Mouse (Mus musculus) CH12F3 (cell line): ENCODE results near the gene Gm20388.

ENCODE experiments used
- in situ Hi-C: fragments of 300-500 bp; cut with MboI; formaldehyde crosslinking; loops from 2 replicates; pipeline ENCODE4 v1.14.3; 2020; ENCODE audit warnings: low sequenced_read_pairs

Gm20388 gene

DNA sequence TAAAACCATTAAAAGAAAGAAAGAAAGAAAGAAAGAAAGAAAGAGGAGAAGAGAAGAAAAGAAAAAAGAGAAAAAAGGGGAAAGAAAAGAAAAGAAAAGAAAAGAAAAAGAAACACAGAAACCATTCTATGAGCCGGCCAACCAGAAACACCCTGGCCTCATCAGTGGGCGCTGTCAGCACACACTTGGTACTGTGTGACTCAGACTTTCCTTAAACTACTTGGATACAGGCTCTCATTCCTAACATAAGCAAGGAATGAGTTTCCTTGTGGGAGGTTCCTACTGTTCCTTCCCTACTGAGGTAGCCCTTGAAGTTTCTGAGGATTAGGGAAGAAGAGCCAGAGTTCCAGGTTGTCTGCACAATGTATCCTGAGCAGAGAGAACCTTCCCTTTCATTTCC is 3420.7 kb downstream of the Gm20388 start:
- in situ Hi-C loops = no loop called here

DNA sequence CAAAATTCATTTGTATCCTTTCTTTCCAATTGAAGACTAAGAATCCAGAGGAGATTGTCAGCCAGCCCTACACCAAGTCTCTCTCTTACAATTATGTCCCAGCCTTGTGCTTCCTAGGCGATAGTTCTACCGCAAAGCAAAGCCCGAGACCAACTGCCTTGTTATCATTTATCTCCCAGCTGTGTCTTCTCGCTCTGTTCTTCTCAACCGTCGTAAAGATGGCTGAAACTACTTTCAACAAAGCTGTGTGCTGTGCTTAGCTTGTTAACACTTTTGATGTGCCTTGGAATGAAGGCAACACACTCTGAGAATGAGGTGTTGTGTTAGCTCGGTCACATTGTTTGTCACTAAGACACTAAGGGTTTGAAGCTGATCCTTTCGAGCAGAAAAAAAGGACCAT is 3421.2 kb downstream of the Gm20388 start:
- in situ Hi-C loops = no loop called here

DNA sequence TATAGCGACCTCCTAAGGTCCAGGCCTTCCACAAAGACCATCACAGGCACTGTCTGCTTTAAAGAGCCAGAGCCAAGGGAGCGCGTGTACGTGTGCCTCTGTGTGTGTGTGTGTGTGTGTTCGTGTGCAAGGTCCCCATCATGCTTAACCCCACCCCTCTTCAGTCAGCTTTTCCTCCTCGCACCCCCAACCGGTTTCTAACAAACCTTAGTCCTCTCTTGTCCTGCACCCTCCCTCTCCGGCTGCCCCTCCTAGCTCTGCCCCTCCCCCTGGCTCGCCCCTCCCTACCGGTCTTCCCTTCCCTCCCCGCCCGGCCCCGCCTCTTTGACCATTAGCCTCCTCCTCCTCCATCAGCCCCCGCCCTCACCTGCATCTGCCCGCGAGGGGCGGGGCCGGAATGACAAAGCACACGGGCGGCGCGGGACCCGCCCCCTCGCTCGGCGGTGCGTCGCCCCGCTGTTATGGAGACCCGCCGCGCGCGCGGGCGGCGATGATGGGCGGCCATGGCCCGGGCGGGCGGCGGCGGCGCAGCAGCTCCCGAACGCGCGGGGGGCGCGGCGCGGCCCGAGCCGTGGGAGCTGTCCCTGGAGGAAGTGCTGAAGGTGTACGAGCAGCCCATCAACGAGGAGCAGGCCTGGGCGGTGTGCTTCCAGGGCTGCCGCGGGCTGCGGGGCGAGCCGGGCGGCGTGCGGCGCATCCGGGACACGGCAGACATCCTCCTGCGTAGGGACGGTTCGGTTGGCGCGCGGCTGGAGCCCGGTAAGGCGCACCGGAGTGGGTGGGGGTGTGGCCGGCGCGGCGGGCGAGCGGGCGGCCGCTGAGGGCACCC is 3421.8 kb downstream of the Gm20388 start, which contains the start of gene Spire2:
Gene Spire2, plus strand, starts transcription at position 452 of the 829 bp plus-strand sequence.
- in situ Hi-C loops = no loop called here

DNA sequence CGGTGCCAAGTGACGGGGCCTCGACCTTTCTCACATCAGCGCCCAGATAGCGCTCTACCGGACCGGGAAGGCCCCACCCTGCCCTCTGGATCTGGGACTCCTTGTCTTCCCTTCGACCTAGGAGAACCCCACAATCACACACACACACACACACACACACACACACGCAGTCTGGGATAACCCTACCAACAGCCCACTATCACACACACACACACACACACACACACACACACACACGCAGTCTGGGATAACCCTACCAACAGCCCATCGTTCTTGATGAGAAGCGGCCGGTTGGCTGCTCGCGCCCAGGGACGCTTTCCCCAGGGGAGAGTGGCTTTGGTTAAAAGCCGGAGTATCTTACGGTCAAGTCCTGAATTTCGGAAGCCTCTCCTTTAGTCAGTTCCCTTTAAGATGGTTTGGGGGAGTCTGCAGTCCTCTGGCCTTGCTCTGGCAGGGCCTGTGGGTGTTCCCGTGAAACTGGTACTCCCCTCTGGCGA is 3422.5 kb downstream of the Gm20388 start:
- in situ Hi-C loops = no loop called here

DNA sequence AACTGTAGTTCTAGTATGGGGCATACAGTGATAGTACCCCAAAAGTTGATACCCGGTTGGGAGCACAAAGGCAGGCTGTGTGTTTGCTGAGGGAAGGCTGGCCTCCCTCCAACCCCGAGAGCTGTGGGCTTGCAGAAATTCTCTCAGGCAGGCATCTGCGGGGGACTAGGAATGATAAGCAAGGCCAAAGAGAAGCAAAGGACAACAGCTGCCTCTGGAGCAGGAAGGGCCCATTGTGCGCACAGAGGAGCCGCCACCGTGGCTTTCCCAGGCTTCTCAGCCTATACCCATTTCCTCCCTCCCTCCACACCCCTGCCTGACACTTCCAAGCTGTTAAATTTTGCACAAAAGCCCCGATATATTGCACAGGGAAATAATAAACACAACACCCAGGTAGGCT is 3423.2 kb downstream of the Gm20388 start:
- in situ Hi-C loops = no loop called here

DNA sequence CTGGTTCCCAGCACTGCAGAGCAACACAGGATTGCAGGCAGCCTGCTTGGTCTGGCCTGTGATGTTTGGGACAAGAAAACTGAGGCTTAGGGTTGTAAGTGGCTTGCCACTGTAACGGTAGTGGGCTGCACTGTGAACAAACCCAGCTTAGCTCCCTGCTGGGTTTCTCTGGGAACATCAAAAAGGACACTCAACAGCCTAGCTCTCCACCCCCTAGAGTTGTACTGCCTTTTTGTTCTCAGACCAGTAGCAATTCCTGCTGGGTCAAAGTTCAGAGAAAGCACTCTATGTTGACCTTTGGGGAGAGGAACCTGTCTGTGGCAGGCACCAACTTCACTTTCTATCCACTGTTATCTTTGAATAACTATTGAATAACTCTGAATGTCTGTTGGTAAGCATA is 3423.8 kb downstream of the Gm20388 start:
- in situ Hi-C loops = no loop called here

DNA sequence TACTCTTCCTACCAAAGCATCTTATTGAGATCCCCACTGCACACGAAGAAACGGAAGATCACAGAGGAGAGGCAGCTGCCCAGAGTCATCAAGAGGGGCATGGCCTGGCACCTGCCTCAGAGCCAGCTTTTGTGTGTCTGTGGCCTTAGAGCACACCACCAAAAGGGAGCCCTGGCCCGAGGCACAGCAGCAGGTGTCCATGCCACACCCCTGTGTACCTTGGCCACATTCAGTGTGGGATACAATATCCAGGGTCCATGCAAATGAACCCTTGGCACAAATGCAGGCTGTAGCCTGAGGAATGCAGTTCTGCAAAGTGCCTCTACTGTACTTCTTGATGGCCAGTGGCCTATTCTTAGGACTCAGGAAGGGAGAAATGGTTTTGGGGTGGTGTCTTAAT is 3426.8 kb downstream of the Gm20388 start:
- in situ Hi-C loops = no loop called here

DNA sequence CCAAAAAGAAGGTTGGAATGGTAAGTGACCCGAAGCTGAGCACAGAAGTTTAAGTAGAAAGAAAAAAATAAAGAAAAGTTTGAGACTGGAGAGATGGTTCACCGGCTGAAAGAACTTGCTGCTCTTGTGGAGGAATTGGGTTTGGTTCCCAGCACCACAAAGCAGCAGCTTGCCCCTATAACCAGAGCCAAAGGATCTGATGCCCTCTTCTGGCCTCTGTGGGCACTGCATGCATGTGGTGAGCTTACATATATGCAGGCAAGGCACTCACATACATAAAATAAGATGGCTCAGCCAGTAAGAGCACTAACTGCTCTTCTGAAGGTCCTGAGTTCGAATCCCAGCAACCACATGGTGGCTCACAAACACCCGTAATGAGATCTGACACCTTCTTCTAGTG is 3429.4 kb downstream of the Gm20388 start:
- in situ Hi-C loops = no loop called here

DNA sequence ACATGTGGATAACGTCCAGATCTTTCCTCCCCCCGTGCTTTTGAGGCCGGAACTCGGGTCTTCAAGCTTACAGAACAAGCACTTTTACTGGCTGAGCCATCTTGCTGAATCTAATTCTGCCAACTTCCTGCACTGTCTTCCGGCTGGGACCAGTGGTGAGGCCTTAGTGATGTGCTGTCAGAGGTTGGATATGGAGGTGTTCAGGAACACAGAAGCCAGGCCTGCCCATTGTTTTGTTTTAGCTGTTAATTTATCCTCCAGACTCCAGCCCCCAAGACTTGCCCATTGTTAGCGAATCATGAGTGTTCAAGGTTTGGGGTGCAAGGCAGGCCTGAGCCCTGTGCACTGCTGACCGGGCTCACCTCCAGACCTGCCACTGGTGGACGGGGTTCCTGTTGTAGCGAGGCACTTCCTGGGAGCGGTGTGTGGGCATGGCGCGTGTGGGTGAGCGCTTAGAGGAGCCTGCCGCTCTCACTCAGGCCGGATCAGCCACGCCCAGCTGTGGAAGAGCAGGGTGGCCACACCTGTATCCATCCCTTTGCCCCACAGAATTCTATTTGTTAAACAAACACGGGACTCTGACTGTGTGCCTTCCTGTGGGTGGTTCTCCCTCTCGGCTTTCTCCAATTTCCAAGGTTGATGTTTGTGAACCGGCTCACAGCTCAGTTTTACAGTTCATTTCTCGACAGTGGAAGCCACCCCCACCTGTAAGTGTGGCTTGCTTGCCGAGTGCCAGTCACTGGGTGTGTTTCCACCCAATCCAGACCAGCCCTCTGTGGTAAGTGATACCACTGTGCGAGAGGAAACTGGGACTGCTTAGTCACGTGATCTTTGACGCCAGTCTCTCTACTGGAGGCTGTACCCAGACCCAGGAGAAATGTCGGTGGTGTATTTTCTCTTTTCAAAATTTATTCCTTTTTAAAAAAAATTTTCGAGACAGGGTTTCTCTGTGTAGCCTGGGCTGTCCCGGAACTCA is 3430.7 kb downstream of the Gm20388 start:
- in situ Hi-C loops = no loop called here

DNA sequence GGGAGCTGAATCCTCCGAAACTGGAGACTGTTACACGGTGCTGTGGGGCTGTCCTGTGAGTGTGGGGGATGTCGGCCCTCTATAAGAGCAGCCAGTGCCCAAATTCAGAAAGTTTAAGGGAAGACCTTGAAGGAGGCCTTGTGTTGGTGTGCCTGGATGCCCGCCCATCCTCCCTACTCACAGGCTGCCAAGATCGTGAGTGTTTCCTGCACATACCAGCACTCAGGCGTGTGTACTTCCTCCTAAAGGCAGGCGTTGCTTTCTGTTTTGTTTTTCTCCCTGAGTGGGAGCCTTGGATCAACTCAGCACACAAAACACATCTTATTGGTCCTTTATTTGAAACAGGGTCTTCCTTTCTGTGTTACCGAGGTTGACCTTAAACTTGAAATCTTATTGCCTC is 3431.6 kb downstream of the Gm20388 start:
- in situ Hi-C loops = no loop called here

DNA sequence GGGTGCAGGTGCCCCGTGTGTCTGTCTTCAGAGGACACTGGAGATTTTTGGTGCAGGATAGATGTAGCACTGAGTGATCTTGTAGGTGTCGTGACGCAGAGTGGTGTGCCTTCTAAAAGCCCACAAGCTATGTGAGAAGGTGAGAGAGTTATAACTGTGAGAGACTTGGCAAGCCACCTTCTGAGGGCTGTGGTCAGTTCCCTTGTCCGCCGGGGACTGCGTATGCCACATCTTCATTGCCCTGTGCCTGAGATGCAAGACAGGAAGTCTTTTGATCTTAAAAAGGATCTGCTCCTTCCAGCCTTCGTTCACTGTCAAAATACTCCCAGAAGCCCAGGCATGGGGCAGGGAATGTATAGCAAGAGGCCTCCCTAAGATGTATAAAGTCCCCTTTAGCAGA is 3432.3 kb downstream of the Gm20388 start:
- in situ Hi-C loops = no loop called here

DNA sequence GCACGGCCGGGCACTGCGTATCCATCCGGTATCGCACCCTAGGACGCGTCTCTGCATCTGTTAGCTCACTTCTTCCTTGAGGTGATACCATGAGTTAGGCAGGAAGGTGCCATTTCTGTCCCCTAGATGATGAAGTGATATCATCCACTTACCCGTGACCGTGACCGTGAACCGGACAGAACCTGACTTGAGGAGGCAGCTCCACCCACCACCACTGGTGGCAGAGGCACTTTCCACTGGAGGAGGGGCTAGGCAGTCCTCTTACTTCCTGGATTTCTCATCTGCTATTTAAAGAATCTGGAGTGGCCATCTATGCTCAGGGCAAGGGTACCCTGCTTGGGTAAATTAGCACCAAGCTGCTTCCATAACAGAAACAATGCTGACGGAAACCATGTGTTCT is 3432.8 kb downstream of the Gm20388 start:
- in situ Hi-C loops = no loop called here

DNA sequence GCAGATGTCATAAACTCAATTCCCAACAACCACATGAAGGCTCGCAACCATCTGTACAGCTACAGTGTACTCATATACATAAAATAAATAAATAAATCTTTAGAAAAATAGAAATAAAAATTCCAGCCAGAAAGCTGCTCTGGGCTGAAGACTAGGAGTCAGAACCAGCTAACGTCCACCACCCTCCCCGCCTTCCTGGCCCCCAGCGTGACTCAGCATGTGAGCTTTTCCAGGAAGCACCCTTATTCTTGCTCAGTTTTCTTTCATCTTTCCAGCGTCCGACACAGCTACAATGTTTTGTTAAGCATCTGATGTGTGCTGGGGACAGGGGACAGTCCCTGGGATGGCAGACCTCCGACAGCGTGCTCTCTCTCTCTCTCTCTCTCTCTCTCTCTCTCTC is 3434.5 kb downstream of the Gm20388 start:
- in situ Hi-C loops = no loop called here

DNA sequence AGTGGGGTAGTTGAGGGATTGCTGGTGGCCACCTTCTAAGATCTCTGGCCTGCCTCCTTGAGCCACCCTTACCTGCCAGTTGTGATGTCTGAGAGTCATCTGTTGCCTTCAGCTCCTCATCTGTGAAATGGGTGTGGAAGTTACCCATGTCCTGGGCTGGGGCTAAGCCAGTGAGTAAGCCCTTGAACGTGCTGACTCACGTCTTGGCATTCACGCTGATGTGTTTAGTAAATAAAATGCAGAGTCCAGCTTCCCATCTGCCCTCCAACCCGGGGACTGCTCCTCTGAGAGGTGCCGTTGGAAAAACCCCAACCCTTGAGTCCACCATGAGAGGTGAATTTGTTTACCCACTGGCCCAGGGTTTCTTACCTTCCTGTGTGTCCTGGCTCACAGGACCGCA is 3435.2 kb downstream of the Gm20388 start:
- in situ Hi-C loops = no loop called here

DNA sequence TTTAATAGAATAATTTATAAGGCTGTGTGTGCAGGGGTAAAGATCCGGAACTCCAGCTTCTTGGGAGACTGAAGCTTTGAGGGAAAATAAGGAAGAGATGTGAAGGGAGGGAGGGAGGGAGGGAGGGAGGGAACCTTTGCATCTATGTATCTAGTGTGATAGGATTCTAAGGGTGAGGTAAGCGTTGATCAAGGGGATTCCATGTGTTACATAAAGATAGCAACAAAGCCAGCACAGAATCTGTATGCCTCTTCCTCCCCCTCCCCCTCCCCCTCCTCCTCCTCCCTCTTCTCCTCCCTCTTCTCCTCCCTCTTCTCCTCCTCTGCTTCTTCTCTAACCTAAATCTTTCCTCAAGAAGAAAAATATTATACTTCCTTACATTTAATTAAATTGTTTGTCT is 3436.7 kb downstream of the Gm20388 start:
- in situ Hi-C loops = no loop called here

DNA sequence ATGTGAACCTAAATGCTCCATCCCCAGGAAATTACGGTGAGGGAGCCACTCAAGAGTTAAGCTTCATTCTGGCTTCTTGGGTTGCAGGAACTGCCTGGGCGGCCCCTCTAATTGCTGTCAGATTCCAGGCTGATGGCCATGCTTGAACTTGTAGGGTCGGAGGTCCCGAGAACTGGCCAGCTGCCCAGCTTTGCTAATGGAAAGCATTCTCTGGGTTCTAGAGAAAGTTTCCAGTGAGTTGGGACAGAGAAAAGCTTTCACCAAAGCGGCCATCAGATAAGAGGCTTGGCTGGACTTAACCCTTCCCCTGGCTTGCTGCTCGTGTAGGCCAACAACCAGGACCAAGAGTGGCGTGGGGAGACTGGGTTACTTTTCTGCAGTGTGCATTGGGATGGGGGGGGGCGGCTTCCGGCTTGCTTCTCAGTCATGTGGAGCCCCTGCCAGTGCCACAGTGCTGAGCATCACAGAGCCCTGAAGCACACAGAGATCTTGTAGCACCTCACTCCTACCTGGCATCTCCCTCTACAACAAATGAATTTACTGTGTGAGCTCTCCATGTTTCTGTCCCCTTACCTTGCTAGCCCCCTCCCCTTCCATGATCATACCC is 3437.7 kb downstream of the Gm20388 start:
- in situ Hi-C loops = no loop called here

DNA sequence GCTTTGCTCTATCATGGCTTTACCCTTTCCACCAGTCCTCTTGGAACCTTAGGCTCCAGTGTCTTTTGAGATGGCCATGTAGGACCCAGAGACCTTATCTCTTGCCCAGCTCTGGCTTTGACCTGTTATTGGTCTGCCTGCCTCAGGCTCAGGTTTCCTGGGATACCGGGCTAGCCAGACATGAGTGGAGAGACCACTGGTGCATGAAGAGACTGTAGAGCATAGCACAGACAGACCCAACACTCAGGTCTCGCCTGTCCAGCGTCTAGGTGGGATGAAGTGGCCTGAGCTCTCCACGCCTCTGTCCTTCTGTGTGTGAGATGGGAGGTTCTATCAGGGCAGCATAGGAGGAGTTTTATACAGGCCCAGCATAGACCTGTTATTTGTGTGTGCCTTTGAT is 3438.4 kb downstream of the Gm20388 start:
- in situ Hi-C loops = no loop called here

DNA sequence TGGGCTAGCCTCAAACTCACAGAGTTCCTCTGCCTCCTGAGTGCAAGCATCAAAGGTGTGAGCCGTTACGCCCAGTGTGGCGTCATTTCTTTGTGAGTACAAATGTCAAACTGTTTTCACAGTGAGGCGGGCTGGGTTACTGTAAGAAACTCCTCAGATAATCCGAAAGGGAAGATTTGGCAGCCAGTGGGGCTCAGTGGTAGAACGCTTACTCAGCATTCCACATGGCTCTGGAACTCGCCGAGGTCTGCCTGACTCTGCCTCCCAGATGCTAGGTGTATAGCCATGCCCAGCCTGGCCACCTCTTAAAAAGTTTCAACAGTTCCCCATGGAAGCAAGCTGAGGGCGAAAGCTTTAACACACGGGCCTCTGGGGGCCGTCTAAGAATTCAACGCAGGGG is 3441.5 kb downstream of the Gm20388 start:
- in situ Hi-C loops = no loop called here

DNA sequence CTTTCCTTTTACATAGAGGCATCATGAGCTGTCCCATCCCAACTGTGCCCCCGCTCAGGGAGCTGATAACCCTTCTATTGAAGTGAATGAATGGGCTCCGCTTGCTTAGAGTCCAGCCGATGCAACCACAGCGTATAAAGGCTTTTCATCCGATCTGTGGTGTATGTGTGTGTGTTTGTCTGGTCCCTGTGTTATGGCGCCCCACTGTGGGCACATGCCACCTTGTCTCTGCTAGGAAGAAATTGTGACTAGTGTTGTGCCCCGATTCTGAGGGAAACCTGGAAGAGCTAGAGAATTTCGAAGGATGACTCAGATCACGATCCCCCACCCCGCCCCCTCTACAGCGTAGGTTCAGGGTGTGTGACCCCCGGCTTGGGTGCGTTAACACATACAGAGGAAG is 3442.1 kb downstream of the Gm20388 start:
- in situ Hi-C loops = no loop called here

DNA sequence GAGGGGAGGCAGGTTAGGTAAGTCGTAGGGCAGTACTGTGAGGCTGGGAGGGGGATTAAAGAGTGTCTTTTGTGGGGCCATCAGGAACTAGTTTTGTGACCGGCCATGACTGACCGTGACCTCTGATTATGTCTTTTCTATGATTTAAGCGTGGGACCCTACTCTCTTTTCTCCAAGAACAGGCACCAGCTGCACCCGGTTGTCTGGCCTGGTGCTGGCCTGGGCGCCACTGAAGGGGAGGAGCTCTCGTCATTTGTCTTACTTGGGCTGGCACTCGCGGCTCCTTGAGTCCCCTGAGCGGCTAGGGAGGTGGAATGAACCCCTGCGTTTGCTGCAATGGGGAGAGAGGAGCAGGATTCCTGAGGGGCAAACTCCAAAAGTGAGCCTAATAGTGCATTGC is 3442.6 kb downstream of the Gm20388 start:
- in situ Hi-C loops = no loop called here

DNA sequence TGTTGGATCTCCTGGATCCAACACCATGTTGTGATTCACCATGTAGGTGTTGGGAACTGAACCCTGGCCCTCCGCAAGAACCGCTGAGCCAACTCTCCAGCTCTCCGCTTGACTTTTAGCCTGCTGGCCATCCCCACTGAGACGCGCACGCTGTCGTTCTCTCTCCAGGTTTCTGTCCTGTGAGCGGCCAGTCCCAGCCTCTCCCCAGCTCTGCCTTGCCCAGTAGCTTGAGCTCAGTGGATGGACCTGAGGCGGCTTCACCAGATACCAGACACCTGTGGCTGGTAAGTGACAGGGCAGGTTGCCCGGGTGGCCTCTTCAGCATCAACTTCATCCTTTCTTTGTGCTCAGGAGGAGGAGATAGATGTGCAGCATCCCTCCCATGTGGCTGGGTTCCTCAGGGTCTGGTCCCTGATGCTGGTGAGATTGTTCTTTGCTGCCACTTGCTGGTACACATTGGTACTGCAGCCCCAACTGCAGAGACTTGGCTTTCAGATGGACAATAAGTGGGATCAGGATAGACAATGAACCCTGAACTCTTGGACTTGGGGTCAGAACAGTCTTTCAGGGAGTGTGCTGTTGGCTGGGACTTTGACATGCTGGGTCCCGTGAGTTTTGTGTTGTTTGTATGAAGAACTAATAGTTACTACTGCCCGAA is 3450.6 kb downstream of the Gm20388 start:
- in situ Hi-C loops = no loop called here
